Mouse (Mus musculus) adrenal gland, postnatal 25 days (tissue): ENCODE results near the gene Tshr. TPM values are rescaled to one million over a fixed set of nuclear protein-coding genes. Genes with fewer than 3 reads are reported as not detected.
"Not testable (repeated sequence)": the region's sequence is repeated elsewhere in the genome, so short reads cannot be mapped to it uniquely, and the experiment has no call there.

Experiments used
- DNase-seq: peaks from one replicate; pipeline ENCODE4 v3.0.0; 2021; ENCODE audit warnings: mixed read lengths
- total RNA-seq: library from RNA; stranded (reverse); gene quantifications from 2 replicates; pipeline ENCODE4 v1.2.3, GENCODE M21; 2021

Gene Tshr
- total RNA-seq, 1 experiment from 2014 or later = 1.8 TPM

DNA sequence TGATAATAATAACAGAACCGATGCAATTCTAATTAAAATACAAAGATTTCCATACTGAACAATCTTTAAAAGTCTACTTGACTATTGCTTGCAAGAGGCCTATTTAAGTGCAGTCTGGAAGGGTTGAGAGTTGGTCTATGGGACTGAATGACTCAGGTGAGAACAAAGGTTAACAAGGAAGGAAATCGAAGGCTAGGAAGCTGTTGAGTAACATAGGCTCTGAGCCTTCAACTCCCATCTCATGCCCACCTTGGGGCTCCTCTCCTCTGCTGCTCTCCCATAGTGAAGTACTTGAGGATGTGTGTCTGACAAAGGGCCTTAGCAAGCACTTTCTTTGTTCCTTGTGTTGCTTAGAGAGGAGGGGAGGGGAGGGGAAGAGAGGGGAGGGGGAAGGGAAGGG is 116.1 kb downstream of the Tshr start:
- no peak for DNase-seq

DNA sequence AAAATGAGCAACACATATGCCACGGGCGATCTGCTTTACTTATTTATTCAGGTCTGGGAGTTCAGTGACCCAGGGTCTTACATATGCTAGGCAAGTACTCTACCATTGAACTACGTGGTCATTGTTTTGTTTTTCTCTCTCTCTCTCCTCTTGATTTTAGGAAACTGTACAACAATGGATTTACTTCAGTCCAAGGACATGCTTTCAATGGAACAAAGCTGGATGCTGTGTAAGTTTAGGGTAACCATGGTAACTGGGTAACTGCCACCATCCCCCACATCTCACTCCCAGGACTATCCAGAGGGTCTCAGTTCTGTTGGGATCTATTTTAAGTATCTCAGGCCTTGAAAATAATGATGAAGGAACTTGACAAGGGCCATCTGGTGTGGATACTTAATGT is 127.4 kb downstream of the Tshr start:
- no peak for DNase-seq

DNA sequence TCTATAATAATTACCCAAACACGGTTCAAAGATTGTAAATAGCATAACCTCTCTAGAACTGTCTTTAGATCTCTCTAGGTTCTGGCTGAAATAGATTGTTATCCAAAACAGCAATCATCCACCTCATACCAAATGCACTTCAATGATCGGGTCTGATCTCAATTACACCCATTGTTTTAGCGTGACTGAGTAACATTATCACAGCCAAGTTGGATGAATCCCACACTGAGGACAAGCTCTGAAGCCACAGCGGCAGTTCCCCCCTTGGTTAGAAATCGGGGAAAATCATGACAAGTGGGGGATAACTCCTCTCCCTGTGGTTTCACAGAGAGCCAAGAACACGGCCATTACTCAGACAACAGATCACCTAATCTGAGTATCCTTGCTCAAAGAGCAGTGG is 129.6 kb downstream of the Tshr start:
- no peak for DNase-seq

DNA sequence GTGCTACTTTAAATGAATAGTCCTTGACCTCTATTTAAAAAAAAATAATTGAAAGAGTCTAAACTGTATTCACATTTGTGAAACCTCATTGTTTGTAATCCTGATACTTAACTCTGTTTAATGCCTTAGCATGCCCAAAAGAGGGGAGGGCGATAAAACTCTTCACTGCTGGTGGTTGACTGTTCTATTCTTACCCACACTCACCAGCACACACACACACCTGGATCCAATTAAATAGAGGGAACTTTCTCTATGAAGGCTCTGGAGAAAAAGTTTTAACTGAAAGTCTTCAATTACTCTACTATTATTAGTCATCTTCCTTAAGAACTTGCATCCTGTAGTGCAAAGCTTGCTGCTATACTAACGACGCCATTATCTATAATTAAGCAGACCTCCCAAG is 133.4 kb downstream of the Tshr start:
- no peak for DNase-seq

DNA sequence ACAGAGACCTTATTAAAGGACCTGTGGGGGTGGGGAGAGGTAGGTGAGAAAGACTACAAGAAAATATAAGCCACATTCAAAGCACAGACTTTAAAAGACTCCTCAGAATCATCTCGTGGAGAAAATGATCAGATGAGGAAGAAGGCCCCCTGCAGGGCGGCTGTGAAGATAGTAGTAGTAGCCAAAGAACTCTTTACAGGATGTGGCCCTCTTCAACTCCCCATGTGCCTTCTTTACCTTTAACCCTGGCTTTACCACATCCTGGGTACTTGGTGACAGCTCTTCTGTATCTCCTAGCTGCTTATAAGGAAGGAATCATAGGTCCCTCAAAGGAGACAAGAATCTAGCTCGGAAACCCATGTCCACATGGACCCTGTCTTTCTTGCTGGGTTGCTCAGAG is 139.3 kb downstream of the Tshr start:
- DNase-seq = no peak

DNA sequence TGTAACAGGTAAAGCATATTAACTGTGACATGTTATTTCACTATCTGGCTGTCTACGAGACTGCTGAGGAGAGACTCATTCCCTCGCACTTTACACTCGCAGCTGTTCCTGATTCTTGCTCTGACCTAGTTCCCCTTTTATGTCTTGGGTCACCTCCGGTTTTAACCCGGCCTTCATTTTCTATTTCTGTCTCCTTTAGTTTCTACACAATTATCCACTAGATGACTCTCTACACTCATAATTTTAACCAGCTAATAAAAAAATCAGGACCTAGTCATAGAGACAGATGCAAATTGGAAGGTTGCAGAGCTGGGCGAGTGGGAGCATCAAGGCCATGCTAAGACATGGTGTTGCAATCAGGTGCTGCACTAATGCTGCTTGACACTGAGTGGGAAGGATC is 150.2 kb downstream of the Tshr start:
- DNase-seq = no peak

DNA sequence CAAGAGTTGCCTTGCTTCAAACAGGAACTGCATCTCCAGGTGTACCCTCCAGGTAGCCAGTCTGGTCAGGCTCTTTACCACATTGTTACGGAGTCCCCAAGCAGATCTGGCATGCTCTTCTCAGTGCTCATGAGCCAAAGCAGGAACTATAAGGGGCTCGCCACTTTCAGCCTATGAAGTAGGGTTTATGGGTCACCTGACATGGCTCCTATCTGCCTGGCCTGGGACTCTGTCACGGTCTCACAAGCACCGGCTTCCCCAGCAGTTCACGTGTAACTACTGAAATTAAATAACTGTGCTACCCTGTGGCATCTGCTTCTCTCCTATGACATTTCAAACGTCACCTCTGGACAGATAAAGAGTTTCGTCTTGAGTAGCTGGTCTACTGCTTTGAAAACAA is 155.8 kb downstream of the Tshr start:
- no peak for DNase-seq

DNA sequence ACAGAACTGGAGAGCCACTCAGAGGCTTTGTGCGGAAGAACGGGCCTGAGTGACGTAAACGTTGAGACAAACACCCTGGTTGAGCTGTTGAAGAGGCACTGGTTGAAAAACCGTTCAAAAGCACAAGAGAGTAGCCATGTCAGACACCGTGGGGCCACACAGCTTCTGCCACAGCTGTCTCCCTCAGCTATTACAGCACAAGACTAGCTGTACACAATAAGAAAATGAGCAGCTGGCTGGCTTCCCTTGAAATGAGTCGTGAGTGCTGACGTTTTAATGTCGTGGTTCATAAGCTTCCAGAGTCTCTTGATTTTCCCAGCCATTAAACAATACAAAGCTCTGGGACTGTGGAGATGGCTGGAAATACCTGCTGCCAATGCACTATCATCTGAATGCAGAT is 165.1 kb downstream of the Tshr start:
- no peak for DNase-seq

DNA sequence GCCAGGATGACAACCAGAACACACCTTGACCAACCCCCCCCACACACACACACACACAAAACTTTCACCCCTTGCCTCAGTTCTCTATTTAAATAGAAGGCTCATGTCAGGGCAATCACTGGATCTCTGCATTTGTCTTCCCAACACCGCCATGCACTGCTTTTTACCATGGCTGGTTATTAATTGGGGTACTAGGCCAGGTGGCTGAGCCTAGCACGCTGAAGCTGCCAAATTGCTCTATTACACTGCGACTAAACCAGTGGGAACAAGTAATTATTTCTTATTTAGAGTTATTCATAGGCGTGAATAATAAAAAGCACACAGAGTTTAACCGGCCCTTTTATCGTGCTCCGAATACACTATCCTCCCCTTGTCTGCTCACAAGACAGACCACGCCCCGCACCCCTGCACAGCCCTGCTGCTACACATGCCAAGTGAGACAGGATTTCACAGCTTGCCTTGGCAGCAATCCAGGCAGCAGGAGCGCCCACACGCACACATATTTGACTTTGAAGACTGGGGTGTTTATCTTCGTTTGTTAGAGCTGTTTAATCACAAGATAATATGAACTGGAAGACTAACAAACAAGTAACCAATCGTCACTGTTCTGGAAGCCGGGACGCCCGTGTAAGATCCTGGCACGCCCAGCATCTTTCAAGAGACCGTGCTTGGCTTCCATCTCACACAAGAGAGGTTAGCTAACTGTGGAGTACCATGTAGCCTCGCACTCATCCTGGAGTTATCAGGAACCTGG is 167.6 kb downstream of the Tshr start:
- peak; percentile 34 for DNase-seq

DNA sequence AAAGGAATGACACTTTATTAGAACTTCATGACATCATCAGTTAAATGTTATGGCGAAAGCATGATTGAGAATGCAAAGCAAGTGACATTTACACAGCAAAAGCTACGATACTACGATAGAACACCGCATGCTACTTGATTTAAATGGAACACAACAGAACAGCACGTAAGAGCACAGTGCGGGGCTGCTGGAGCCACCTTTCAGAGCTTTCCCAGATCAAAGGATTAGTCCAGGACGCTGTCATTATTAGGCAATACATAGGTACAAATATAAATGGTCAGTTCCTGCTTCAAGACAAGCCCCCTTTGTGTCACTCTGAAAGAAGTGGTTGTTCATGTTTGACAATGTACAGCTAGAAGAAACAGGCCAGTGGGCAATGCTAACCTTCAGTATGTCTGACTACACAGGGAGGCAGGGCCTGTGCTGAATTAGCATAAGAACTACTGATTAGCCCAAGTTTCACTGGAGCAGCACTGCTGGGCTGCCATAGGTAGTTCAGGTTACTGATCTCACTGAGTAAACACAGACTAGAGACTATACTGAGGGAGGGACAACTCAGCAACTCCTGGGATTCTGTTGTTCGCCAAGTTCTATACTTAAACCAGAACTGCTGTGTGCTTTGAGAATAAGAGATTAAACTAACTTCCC is 173.1 kb downstream of the Tshr start:
- not testable (repeated sequence) for DNase-seq

DNA sequence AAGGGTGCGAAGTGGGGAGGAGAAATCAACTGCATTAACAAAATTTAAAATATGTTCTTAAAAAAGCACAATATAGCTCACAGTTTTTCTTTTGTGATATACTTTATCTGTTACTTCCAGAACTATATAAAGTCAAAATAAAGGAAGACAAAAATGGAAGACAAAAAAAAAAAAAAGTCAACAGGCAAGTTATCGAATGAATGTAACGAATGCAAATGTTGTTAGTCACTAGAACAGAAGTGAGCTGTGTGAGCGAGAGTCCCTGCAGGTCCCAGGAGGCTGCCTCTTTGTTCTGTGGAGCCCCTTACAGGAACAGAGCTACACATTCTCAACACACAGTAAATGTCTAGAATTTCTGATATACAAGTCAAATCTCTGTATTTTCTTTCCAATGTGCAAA is 173.8 kb downstream of the Tshr start:
- not testable (repeated sequence) for DNase-seq

DNA sequence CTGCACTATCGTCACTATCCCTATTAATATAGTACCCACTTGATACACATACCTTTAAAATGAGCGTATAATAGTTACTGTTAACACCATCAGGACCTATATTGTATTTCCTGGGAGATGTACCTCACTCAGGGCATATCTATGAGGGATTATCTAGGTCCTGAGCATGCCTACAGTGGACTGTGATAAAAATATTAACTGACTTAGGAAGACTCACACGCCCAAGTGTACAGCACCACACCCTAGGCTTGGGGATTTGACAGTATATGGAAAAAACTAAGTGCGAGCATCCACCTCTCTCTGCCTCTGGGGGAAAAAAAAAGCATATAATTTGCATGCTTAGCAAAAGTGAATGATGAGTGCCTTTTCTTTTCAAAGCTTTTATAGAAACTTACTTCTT is 182.8 kb downstream of the Tshr start:
- DNase-seq = no peak

DNA sequence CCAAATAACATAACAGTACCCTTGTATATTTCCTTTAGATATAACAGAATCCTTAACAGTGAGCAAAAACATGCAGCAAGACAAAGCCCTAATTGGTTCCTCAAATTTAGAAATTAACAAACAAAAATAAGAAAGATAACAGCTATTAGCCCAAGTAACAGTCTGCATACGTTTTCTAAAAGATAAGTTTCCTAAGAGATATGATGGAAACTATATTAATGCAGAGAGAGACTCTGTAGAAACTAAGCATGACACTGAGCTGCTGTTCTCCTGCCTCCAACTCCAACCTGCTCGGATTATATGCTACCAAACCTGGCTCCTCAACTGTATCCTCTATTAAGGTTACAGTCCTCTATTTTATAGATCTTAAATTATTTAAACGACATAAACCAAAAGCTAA is 184.9 kb downstream of the Tshr start:
- no peak for DNase-seq

DNA sequence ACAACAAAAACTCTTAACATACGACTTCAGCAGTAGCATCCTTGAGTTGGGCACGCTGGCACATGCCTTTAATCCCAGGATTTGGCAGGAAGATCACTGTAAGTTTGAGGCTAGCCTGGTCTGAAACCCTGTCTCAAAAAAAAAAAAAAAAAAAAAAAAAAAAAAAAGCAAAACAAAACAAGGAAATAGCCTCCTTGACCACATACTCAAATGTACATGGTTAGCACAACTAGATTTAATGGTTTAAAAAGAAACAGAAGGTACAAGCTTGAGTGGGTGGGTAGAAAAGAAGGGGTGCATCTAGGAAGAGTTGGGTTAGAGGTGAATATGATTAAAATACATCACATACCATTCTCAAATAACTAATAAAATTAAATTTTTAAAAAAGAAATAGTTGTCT is 187.3 kb downstream of the Tshr start:
- no peak for DNase-seq

DNA sequence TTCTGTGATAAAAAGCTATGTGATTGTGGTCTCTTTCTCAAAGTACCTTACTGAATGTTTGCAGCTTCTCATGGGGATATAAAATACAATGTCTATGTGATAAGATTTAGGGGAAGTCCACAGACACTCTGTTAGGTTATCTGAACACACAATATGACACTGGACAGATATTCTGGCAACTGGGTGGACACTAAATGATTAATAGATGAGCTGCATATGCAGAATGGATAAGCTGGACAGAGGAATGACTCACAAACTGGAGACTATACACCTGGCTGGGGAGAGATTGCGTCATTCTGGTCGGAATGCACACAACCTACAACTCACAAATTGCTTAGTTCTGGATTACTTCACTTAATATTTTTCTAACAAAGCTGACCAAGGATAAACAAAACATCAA is 195.3 kb downstream of the Tshr start:
- DNase-seq = no peak

DNA sequence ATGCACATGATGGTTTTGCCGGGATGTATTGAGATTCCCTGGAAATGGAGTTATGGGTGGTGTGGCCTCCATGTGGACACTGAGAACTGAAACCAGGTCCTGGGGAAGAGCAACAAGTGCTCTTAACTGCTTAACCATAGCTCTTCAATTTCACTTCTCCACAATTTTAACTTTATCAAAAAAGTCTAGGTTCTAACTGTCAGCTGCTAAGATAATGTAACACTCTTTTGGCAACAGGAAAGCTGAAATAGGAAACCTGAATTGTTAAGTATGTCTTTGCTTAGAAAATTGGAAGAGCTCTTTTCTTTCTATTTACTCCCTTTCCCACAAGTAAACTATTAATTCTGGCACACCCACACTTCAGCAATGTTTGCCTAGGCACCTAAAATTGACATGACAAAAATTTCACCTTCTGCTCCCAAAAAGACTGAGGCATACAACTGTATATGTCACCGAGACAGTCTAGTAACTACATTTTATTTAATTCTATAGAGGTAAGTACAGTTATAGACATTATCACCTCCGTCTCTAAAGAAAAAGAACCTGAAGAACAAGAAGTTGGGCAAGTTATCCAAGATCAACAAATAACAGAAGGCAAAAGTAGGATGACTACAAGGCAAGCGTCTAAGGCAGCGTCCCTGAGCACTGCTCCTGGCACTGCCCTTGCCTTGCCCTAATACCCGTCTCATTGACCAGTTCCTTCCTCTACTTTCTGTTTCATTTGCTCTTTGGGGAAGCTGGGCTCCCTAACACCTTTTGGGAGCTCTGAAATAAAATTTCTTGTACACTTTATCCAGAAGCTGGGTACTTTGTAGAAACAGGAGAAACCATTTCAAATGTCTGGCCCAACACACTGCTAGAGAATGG is 197.1 kb downstream of the Tshr start:
- DNase-seq = no peak

DNA sequence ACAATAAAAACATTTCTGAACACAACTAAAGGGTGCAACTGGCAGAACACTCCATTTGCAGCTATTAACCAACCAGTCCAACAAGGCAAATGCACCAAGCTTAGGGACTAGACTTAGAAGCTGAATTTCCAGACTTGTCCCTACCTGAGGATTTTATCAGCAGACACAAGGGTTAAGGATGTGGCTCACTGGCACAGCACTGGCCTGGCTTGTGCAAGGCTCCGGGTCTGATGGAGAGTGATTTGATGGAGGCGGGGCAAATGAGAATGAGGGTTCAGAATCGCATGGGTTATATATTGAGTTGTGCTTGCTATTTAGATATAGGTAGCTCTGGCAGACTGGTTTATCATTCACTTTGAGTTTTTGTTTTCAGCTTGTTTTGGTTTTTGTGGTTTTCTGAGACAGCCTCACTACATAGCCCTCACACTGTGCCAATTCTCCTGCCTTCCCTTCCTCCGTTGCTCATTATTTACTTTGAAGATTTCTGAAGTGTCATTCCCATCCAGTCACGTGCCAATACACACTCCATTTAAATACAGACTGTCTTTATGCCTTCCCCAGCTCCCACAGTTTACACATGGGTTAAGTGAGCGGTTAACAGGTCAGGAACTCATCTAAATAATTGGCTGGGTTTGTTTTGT is 198.1 kb downstream of the Tshr start:
- no peak for DNase-seq

DNA sequence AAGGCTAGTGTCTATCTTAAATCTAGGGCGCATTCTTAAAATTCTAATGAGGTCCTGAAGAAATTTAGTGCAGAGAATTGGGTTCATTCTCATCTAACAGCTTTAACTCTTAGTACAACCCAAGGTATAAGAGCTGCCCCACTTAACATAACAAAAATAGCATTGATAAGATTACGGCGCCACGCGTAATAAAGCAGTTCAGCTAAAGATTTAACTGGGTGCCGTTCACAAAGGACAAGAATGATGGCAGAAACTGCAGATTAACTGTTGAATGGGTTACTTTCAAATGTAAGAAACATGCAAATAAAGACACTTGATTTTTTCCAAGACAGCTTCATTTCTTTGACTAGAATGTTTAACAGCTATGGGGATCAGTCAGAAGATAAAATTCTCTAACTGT is 199.0 kb downstream of the Tshr start:
- DNase-seq = no peak

DNA sequence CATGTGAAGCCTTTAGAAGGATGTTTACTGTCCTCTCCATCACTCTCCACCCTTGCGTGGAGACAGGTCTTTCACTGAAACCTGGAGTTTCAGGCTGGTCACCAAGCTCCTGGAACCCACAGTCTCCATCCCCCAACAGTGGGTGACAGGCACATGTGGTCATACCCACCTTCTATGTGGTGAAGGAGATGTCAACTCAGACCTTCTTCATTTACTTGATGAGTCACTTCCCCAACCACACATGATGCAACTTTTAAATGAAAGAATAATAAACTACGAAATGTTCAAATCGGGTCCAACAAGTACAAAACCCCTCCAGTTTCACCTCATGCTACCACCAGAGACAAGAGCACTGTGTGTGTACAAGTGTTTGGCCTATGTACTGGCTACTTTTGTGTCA is 200.8 kb downstream of the Tshr start:
- no peak for DNase-seq

DNA sequence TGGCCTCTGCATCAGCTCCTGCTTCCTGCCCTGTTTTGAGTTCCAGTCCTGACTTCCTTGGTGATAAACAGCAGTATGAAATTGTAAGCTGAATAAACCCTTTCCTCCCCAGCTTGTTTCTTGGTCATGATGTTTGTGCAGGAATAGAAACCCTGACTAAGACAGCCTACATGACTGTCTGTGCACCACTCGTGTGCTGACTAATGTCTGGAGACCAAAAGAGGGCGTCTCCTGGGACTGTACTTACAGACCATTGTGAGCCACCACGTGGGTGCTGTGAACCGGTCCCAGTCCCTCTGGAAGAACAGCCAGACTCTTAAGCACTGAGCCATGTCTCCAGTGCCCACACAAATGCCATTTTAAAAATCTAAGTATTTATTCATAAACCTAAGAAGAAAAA is 201.5 kb downstream of the Tshr start:
- DNase-seq = not testable (repeated sequence)

DNA sequence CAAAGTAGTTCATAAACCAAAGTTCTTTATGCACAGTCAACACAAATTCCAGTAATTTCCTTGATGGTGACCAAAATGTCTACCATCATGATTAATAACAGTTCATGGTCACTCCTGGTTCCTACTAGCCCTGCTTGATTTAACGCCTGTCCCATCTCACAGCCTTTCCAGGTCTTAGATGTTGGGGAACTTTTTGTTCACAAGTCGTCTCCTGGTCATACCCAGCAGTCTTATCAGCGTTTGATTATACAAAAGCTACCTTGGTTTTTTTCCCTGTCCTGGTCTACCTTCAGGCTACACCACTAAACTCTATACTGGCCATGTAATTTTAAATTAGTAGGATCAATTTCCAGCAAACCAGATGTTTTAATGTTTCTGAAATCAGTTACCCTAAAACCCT is 202.7 kb downstream of the Tshr start:
- DNase-seq = no peak

DNA sequence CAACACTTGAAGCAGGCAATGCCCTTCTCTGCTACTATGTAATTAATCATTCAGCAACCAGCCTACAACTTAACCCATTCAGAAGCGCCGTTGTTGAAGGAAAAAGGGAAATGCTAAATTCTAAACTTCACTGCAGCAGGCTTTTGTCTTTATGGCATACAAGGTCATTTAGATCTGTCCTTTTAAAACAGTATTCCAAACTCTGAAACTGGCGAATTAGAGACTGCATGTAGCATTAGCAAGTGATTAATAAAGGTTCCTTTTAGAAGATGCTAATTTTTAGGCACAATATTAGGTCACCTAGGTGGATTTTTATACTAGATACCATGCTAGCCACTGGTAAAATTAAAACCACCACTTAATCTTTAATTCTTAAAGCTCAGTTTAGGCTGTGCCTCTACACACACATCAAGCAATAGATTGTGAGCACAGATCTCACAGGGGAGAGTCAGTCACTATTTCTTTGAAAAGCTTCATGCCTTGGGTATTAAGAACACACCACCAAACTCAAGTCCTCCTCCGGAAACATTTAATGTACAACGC is 203.2 kb downstream of the Tshr start:
- DNase-seq = no peak
